Mouse (Mus musculus): Measurements from ENCODE around the gene Lrrc8d.

Lrrc8d gene

GRCm38 (mm10) chr5:105699141-105700069 is at the start of gene Lrrc8d:
Gene Lrrc8d (plus strand): TSS chr5:105699969.
- peak; percentile 82 for DNase-seq (ENCODE audit: low spot score)

- no peak for DNase-seq (ENCODE audit: low spot score)
Measured at GRCm38 (mm10) chr5:105650728-105651479, 48.9 kb upstream of the Lrrc8d start.

GRCm38 (mm10) chr5:105651561-105651991 is 48.2 kb upstream of the Lrrc8d start:
- no peak for DNase-seq (ENCODE audit: low spot score)

- DNase-seq (ENCODE audit: low spot score) = peak; percentile 58
Measured at GRCm38 (mm10) chr5:105654237-105655063, 45.3 kb upstream of the Lrrc8d start.

- no peak for DNase-seq (ENCODE audit: low spot score)
Measured at GRCm38 (mm10) chr5:105655100-105655734, 44.6 kb upstream of the Lrrc8d start.

GRCm38 (mm10) chr5:105661894-105662293 is 37.9 kb upstream of the Lrrc8d start:
- no peak for DNase-seq (ENCODE audit: low spot score)

GRCm38 (mm10) chr5:105666930-105667329 is 32.8 kb upstream of the Lrrc8d start:
- DNase-seq (ENCODE audit: low spot score) = no peak

GRCm38 (mm10) chr5:105667411-105667810 is 32.4 kb upstream of the Lrrc8d start:
- DNase-seq (ENCODE audit: low spot score) = no peak

GRCm38 (mm10) chr5:105669086-105669485 is 30.7 kb upstream of the Lrrc8d start:
- DNase-seq (ENCODE audit: low spot score) = no peak

GRCm38 (mm10) chr5:105669508-105670353 is 30.0 kb upstream of the Lrrc8d start:
- no peak for DNase-seq (ENCODE audit: low spot score)

- no peak for DNase-seq (ENCODE audit: low spot score)
Measured at GRCm38 (mm10) chr5:105672332-105672731, 27.4 kb upstream of the Lrrc8d start.

- no peak for DNase-seq (ENCODE audit: low spot score)
Measured at GRCm38 (mm10) chr5:105675511-105675910, 24.3 kb upstream of the Lrrc8d start.

GRCm38 (mm10) chr5:105677071-105677470 is 22.7 kb upstream of the Lrrc8d start:
- DNase-seq (ENCODE audit: low spot score) = no peak

GRCm38 (mm10) chr5:105678243-105678642 is 21.5 kb upstream of the Lrrc8d start:
- no peak for DNase-seq (ENCODE audit: low spot score)

- DNase-seq (ENCODE audit: low spot score) = no peak
Measured at GRCm38 (mm10) chr5:105679261-105679660, 20.5 kb upstream of the Lrrc8d start.

- DNase-seq (ENCODE audit: low spot score) = no peak
Measured at GRCm38 (mm10) chr5:105679921-105680843, 19.6 kb upstream of the Lrrc8d start.

- no peak for DNase-seq (ENCODE audit: low spot score)
Measured at GRCm38 (mm10) chr5:105682143-105682611, 17.6 kb upstream of the Lrrc8d start.

GRCm38 (mm10) chr5:105683912-105684350 is 15.8 kb upstream of the Lrrc8d start:
- no peak for DNase-seq (ENCODE audit: low spot score)

All from testis, postnatal 14 days (tissue).